Mouse (Mus musculus): ENCODE data around the gene Aspdh. TPM values are rescaled to one million over a fixed set of nuclear protein-coding genes. Genes with fewer than 3 reads are reported as not detected.

Aspdh gene
- polyA plus RNA-seq, 1 experiment = 8.7 TPM

- Histone ChIP-seq H3K4me1 (ENCODE audit: control insufficient read depth, insufficient read depth, low read length) (peaks cover 7% of the 10 kb centered on the region; the same call in 1 of the 2 replicates), H3K27ac (ENCODE audit: insufficient read depth, low read length) (peak overlapping the region; percentile 63), H3K4me3 (ENCODE audit: insufficient read depth, low read length) (no peak overlapping the region)
- TF ChIP-seq CTCF (IDR thresholded peaks at IDR 0.05; ENCODE audit: extremely low read depth, insufficient read depth, low read length) = no peak
- no peak for TF ChIP-seq POLR2A (IDR thresholded peaks at IDR 0.05; ENCODE audit: extremely low read depth, insufficient read depth, low read length)
These were observed 2.8 kb upstream of the Aspdh start for GRCm38 (mm10) chr7:44462218-44463055.

GRCm38 (mm10) chr7:44463056-44463425 is 2.1 kb upstream of the Aspdh start:
- H3K27ac ChIP-seq (ENCODE audit: insufficient read depth, low read length) = no peak overlapping the region
- TF ChIP-seq POLR2A (IDR thresholded peaks at IDR 0.05; ENCODE audit: extremely low read depth, insufficient read depth, low read length) = no peak
- TF ChIP-seq CTCF (IDR thresholded peaks at IDR 0.05; ENCODE audit: extremely low read depth, insufficient read depth, low read length) = no peak
- H3K4me1 ChIP-seq (ENCODE audit: control insufficient read depth, insufficient read depth, low read length) = peaks cover 7% of the 10 kb centered on the region; the same call in 1 of the 2 replicates
- no peak overlapping the region for H3K4me3 ChIP-seq (ENCODE audit: insufficient read depth, low read length)

GRCm38 (mm10) chr7:44463556-44464225 is 1.5 kb upstream of the Aspdh start:
- no peak overlapping the region for H3K4me3 ChIP-seq (ENCODE audit: insufficient read depth, low read length)
- H3K4me1 ChIP-seq (ENCODE audit: control insufficient read depth, insufficient read depth, low read length) = peaks cover 7% of the 10 kb centered on the region; the same call in 1 of the 2 replicates
- no peak for TF ChIP-seq POLR2A (IDR thresholded peaks at IDR 0.05; ENCODE audit: extremely low read depth, insufficient read depth, low read length)
- no peak for TF ChIP-seq CTCF (IDR thresholded peaks at IDR 0.05; ENCODE audit: extremely low read depth, insufficient read depth, low read length)
- peak overlapping the region; percentile 29 for H3K27ac ChIP-seq (ENCODE audit: insufficient read depth, low read length)

GRCm38 (mm10) chr7:44464511-44464910 is 680 bp upstream of the Aspdh start:
- H3K4me3 ChIP-seq (ENCODE audit: insufficient read depth, low read length) = no peak overlapping the region
- H3K27ac ChIP-seq (ENCODE audit: insufficient read depth, low read length) = peak overlapping the region; percentile 78
- TF ChIP-seq POLR2A (IDR thresholded peaks at IDR 0.05; ENCODE audit: extremely low read depth, insufficient read depth, low read length) (0 out of 2 replicates have a peak, but pooled peaks have one; percentile 35), CTCF (IDR thresholded peaks at IDR 0.05; ENCODE audit: extremely low read depth, insufficient read depth, low read length) (no peak)
- H3K4me1 ChIP-seq (ENCODE audit: control insufficient read depth, insufficient read depth, low read length) = peaks cover 7% of the 10 kb centered on the region; the same call in 1 of the 2 replicates

- no peak overlapping the region for H3K4me3 ChIP-seq (ENCODE audit: insufficient read depth, low read length)
- peaks cover 6% of the 10 kb centered on the region; the same call in 1 of the 2 replicates for H3K4me1 ChIP-seq (ENCODE audit: control insufficient read depth, insufficient read depth, low read length)
- H3K27ac ChIP-seq (ENCODE audit: insufficient read depth, low read length) = no peak overlapping the region
- no peak for TF ChIP-seq POLR2A (IDR thresholded peaks at IDR 0.05; ENCODE audit: extremely low read depth, insufficient read depth, low read length)
- TF ChIP-seq CTCF (IDR thresholded peaks at IDR 0.05; ENCODE audit: extremely low read depth, insufficient read depth, low read length) = no peak
These were observed 1.1 kb downstream of the Aspdh start for GRCm38 (mm10) chr7:44466006-44466887.

- 0 out of 2 replicates have a peak overlapping the region, but pooled peaks have one; percentile 13 for H3K27ac ChIP-seq (ENCODE audit: insufficient read depth, low read length)
- H3K4me3 ChIP-seq (ENCODE audit: insufficient read depth, low read length) = no peak overlapping the region
- peaks cover 6% of the 10 kb centered on the region; the same call in 1 of the 2 replicates for H3K4me1 ChIP-seq (ENCODE audit: control insufficient read depth, insufficient read depth, low read length)
- TF ChIP-seq POLR2A (IDR thresholded peaks at IDR 0.05; ENCODE audit: extremely low read depth, insufficient read depth, low read length) = no peak
- TF ChIP-seq CTCF (IDR thresholded peaks at IDR 0.05; ENCODE audit: extremely low read depth, insufficient read depth, low read length) = no peak
These were observed 1.7 kb downstream of the Aspdh start for GRCm38 (mm10) chr7:44466888-44467311.

GRCm38 (mm10) chr7:44467811-44468411 is 2.7 kb downstream of the Aspdh start, which contains the start of gene Josd2:
Josd2 (plus strand) TSS chr7:44467980.
- Histone ChIP-seq H3K4me3 (ENCODE audit: insufficient read depth, low read length) (peak within 1 kb of the TSS; percentile 52), H3K27ac (ENCODE audit: insufficient read depth, low read length) (peak within 1 kb of the TSS; percentile 58), H3K4me1 (ENCODE audit: control insufficient read depth, insufficient read depth, low read length) (peaks cover 7% of the 10 kb centered on the region; the same call in 1 of the 2 replicates)
- TF ChIP-seq CTCF (IDR thresholded peaks at IDR 0.05; ENCODE audit: extremely low read depth, insufficient read depth, low read length) (no peak), POLR2A (IDR thresholded peaks at IDR 0.05; ENCODE audit: extremely low read depth, insufficient read depth, low read length) (peak; percentile 94)

- H3K4me1 ChIP-seq (ENCODE audit: control insufficient read depth, insufficient read depth, low read length) = peaks cover 8% of the 10 kb centered on the region; the same call in 1 of the 2 replicates
- TF ChIP-seq CTCF (IDR thresholded peaks at IDR 0.05; ENCODE audit: extremely low read depth, insufficient read depth, low read length) (no peak), POLR2A (IDR thresholded peaks at IDR 0.05; ENCODE audit: extremely low read depth, insufficient read depth, low read length) (no peak)
- H3K4me3 ChIP-seq (ENCODE audit: insufficient read depth, low read length) = peak overlapping the region; percentile 52
- H3K27ac ChIP-seq (ENCODE audit: insufficient read depth, low read length) = peak overlapping the region; percentile 58
These were observed 3.6 kb downstream of the Aspdh start for GRCm38 (mm10) chr7:44468644-44469285.

Measured in cortical plate, adult 2 months (tissue).